Mouse (Mus musculus) adrenal gland, adult 8-10 months (tissue): ENCODE results near the gene Tpm1. TPM values are rescaled to one million over a fixed set of nuclear protein-coding genes. Genes with fewer than 3 reads are reported as not detected.

Experiments
- DNase-seq: peaks from one replicate; pipeline ENCODE4 v3.0.0; 2022
- total RNA-seq, 4 experiments: library from RNA; stranded (reverse); gene quantifications; 2 replicates each; pipeline ENCODE4 v1.2.4; 2022

Tpm1 gene
- total RNA-seq, 4 experiments from 2014 or later, result 153 to 277 (median 212) TPM

- peak; percentile 75 for DNase-seq
Observed at GRCm38 (mm10) chr9:67024889-67025692, 24.1 kb downstream of the Tpm1 start.

- no peak for DNase-seq
Observed at GRCm38 (mm10) chr9:67023371-67023770, 25.8 kb downstream of the Tpm1 start.

GRCm38 (mm10) chr9:67020063-67020462 lies 29.1 kb downstream of the Tpm1 start:
- peak; percentile 86 for DNase-seq

GRCm38 (mm10) chr9:67013501-67013900 lies 35.7 kb downstream of the Tpm1 start:
- DNase-seq, result no peak

GRCm38 (mm10) chr9:67012470-67012869 lies 36.7 kb downstream of the Tpm1 start:
- no peak for DNase-seq

GRCm38 (mm10) chr9:67011483-67011882 lies 37.7 kb downstream of the Tpm1 start:
- DNase-seq, result no peak

GRCm38 (mm10) chr9:67008781-67009180 lies 40.4 kb downstream of the Tpm1 start:
- DNase-seq, result no peak

- no peak for DNase-seq
Observed at GRCm38 (mm10) chr9:67006376-67006775, 42.8 kb downstream of the Tpm1 start.

GRCm38 (mm10) chr9:67005161-67005742 lies 44.0 kb downstream of the Tpm1 start:
- DNase-seq, result no peak

GRCm38 (mm10) chr9:67003656-67004055 lies 45.5 kb downstream of the Tpm1 start:
- peak; percentile 30 for DNase-seq

GRCm38 (mm10) chr9:67003156-67003555 lies 46.0 kb downstream of the Tpm1 start:
- DNase-seq, result peak; percentile 34

GRCm38 (mm10) chr9:67001506-67001905 lies 47.7 kb downstream of the Tpm1 start:
- DNase-seq, result no peak

- peak; percentile 71 for DNase-seq
Observed at GRCm38 (mm10) chr9:67001050-67001449, 48.2 kb downstream of the Tpm1 start.

- no peak for DNase-seq
Observed at GRCm38 (mm10) chr9:66999698-67000097, 49.5 kb downstream of the Tpm1 start.

- DNase-seq, result no peak
Observed at GRCm38 (mm10) chr9:66991750-66992410, 57.3 kb downstream of the Tpm1 start.

GRCm38 (mm10) chr9:66991021-66991749 lies 58.0 kb downstream of the Tpm1 start:
- DNase-seq, result no peak

GRCm38 (mm10) chr9:66990046-66990445 lies 59.2 kb downstream of the Tpm1 start:
- no peak for DNase-seq

GRCm38 (mm10) chr9:66989581-66989980 lies 59.6 kb downstream of the Tpm1 start:
- no peak for DNase-seq

- no peak for DNase-seq
Observed at GRCm38 (mm10) chr9:66988888-66989414, 60.3 kb downstream of the Tpm1 start.

- no peak for DNase-seq
Observed at GRCm38 (mm10) chr9:66988198-66988887, 60.9 kb downstream of the Tpm1 start.

GRCm38 (mm10) chr9:66985377-66985776 lies 63.8 kb downstream of the Tpm1 start:
- no peak for DNase-seq

GRCm38 (mm10) chr9:66982085-66982484 lies 67.1 kb downstream of the Tpm1 start:
- no peak for DNase-seq
